Mouse (Mus musculus): ENCODE measurements around the gene Ccnjl. TPM values are rescaled to one million over a fixed set of nuclear protein-coding genes. Genes with fewer than 3 reads are reported as not detected.
A peak's percentile ranks its signal among the peaks of the same experiment; 100 is the strongest.

The Ccnjl gene
- polyA plus RNA-seq, 1 experiment from 2014 or later, result 34.8 TPM

- H3K27me3 ChIP-seq (ENCODE audit: poor library complexity, severe bottlenecking), result no peaks in the 10 kb centered on the region
Observed at GRCm38 (mm10) chr11:43501256-43501655, 27.3 kb upstream of the Ccnjl start.

GRCm38 (mm10) chr11:43505188-43505587 lies 23.4 kb upstream of the Ccnjl start:
- H3K27me3 ChIP-seq (ENCODE audit: poor library complexity, severe bottlenecking), result no peaks in the 10 kb centered on the region

More at GRCm38 (mm10) chr11:43501256-43501655, 27.3 kb upstream of the Ccnjl start:
- Histone ChIP-seq H3K9me3 (peaks cover 6% of the 10 kb centered on the region; the same call in 1 of the 2 replicates), H3K4me3 (no peak overlapping the region), H3K36me3 (replicated peaks) (no peaks in the 10 kb centered on the region), H3K4me1 (no peaks in the 10 kb centered on the region), H3K27ac (no peak overlapping the region)
- DNase-seq (ENCODE audit: extremely low spot score, low spot score), result no peak
- 91% methylated on average over 6 of the region's 6 CpGs for WGBS

GRCm38 (mm10) chr11:43507976-43508375 lies 20.6 kb upstream of the Ccnjl start:
- no peak overlapping the region for H3K4me3 ChIP-seq
- no peaks in the 10 kb centered on the region for H3K36me3 ChIP-seq (replicated peaks)
- no peak overlapping the region for H3K27ac ChIP-seq
- no peak for DNase-seq (ENCODE audit: extremely low spot score, low spot score)
- 86% methylated on average over 6 of the region's 6 CpGs for WGBS
- H3K4me1 ChIP-seq, result no peaks in the 10 kb centered on the region
- H3K9me3 ChIP-seq, result no peaks in the 10 kb centered on the region
- no peaks in the 10 kb centered on the region for H3K27me3 ChIP-seq (ENCODE audit: poor library complexity, severe bottlenecking)

More at GRCm38 (mm10) chr11:43505188-43505587, 23.4 kb upstream of the Ccnjl start:
- H3K4me3 ChIP-seq, result no peak overlapping the region
- no peak for DNase-seq (ENCODE audit: extremely low spot score, low spot score)
- no peak overlapping the region for H3K27ac ChIP-seq
- WGBS, result 89% methylated on average over 7 of the region's 7 CpGs
- no peaks in the 10 kb centered on the region for H3K4me1 ChIP-seq
- H3K36me3 ChIP-seq (replicated peaks), result no peaks in the 10 kb centered on the region
- H3K9me3 ChIP-seq, result no peaks in the 10 kb centered on the region

GRCm38 (mm10) chr11:43509878-43510277 lies 18.7 kb upstream of the Ccnjl start:
- Histone ChIP-seq H3K27me3 (ENCODE audit: poor library complexity, severe bottlenecking) (no peaks in the 10 kb centered on the region), H3K9me3 (no peaks in the 10 kb centered on the region), H3K27ac (no peak overlapping the region), H3K4me3 (no peak overlapping the region), H3K36me3 (replicated peaks) (no peaks in the 10 kb centered on the region), H3K4me1 (no peaks in the 10 kb centered on the region)
- WGBS, result 92% methylated on average over 5 of the region's 5 CpGs
- DNase-seq (ENCODE audit: extremely low spot score, low spot score), result no peak

- Histone ChIP-seq H3K4me3 (no peak overlapping the region), H3K27ac (no peak overlapping the region), H3K9me3 (no peaks in the 10 kb centered on the region), H3K27me3 (ENCODE audit: poor library complexity, severe bottlenecking) (no peaks in the 10 kb centered on the region), H3K36me3 (replicated peaks) (no peaks in the 10 kb centered on the region), H3K4me1 (peaks cover 8% of the 10 kb centered on the region; the same call in 1 of the 2 replicates)
- WGBS, result 73% methylated on average over 2 of the region's 2 CpGs
- DNase-seq (ENCODE audit: extremely low spot score, low spot score), result no peak
Observed at GRCm38 (mm10) chr11:43512661-43513190, 15.9 kb upstream of the Ccnjl start.

GRCm38 (mm10) chr11:43516344-43517021 lies 12.1 kb upstream of the Ccnjl start:
- 39% methylated on average over 8 of the region's 8 CpGs for WGBS
- Histone ChIP-seq H3K36me3 (replicated peaks) (no peaks in the 10 kb centered on the region), H3K9me3 (no peaks in the 10 kb centered on the region), H3K4me3 (no peak overlapping the region), H3K27me3 (ENCODE audit: poor library complexity, severe bottlenecking) (no peaks in the 10 kb centered on the region), H3K4me1 (peaks cover 16% of the 10 kb centered on the region), H3K27ac (peak overlapping the region; percentile 58; the same call in 1 of the 2 replicates)
- DNase-seq (ENCODE audit: extremely low spot score, low spot score), result peak; percentile 49

- H3K27me3 ChIP-seq (ENCODE audit: poor library complexity, severe bottlenecking), result no peaks in the 10 kb centered on the region
- H3K4me3 ChIP-seq, result no peak overlapping the region
- DNase-seq (ENCODE audit: extremely low spot score, low spot score), result no peak
- H3K4me1 ChIP-seq, result peaks cover 16% of the 10 kb centered on the region
- 87% methylated on average over 11 of the region's 11 CpGs for WGBS
- no peaks in the 10 kb centered on the region for H3K9me3 ChIP-seq
- H3K36me3 ChIP-seq (replicated peaks), result no peaks in the 10 kb centered on the region
- H3K27ac ChIP-seq, result no peak overlapping the region
Observed at GRCm38 (mm10) chr11:43517641-43518040, 10.9 kb upstream of the Ccnjl start.

- Histone ChIP-seq H3K4me1 (peaks cover 16% of the 10 kb centered on the region), H3K9me3 (no peaks in the 10 kb centered on the region), H3K4me3 (no peak overlapping the region), H3K27me3 (ENCODE audit: poor library complexity, severe bottlenecking) (no peaks in the 10 kb centered on the region), H3K27ac (no peak overlapping the region), H3K36me3 (replicated peaks) (no peaks in the 10 kb centered on the region)
- no peak for DNase-seq (ENCODE audit: extremely low spot score, low spot score)
Observed at GRCm38 (mm10) chr11:43518086-43518485, 10.5 kb upstream of the Ccnjl start.

GRCm38 (mm10) chr11:43518821-43519220 lies 9.8 kb upstream of the Ccnjl start:
- Histone ChIP-seq H3K36me3 (replicated peaks) (no peaks in the 10 kb centered on the region), H3K9me3 (no peaks in the 10 kb centered on the region), H3K4me1 (peaks cover 16% of the 10 kb centered on the region), H3K27ac (no peak overlapping the region), H3K27me3 (ENCODE audit: poor library complexity, severe bottlenecking) (no peaks in the 10 kb centered on the region), H3K4me3 (no peak overlapping the region)
- DNase-seq (ENCODE audit: extremely low spot score, low spot score), result no peak

- H3K4me1 ChIP-seq, result peaks cover 16% of the 10 kb centered on the region
- peaks cover under 1% of the 10 kb centered on the region; the same call in 1 of the 2 replicates for H3K27me3 ChIP-seq (ENCODE audit: poor library complexity, severe bottlenecking)
- no peak for DNase-seq (ENCODE audit: extremely low spot score, low spot score)
- 76% methylated on average over 3 of the region's 3 CpGs for WGBS
- no peaks in the 10 kb centered on the region for H3K36me3 ChIP-seq (replicated peaks)
- H3K9me3 ChIP-seq, result no peaks in the 10 kb centered on the region
- no peak overlapping the region for H3K27ac ChIP-seq
- H3K4me3 ChIP-seq, result no peak overlapping the region
Observed at GRCm38 (mm10) chr11:43520521-43520920, 8.1 kb upstream of the Ccnjl start.

GRCm38 (mm10) chr11:43528078-43528682 lies 404 bp upstream of the Ccnjl start:
- Histone ChIP-seq H3K27me3 (ENCODE audit: poor library complexity, severe bottlenecking) (peaks cover 3% of the 10 kb centered on the region), H3K27ac (peak overlapping the region; percentile 99), H3K9me3 (no peaks in the 10 kb centered on the region), H3K4me1 (peaks cover 43% of the 10 kb centered on the region), H3K4me3 (peak overlapping the region; percentile 67), H3K36me3 (replicated peaks) (peaks cover 31% of the 10 kb centered on the region)
- no peak for DNase-seq (ENCODE audit: extremely low spot score, low spot score)
- WGBS, result under 1% methylated on average over 25 of the region's 25 CpGs

- no peak for DNase-seq (ENCODE audit: extremely low spot score, low spot score)
- Histone ChIP-seq H3K9me3 (no peaks in the 10 kb centered on the region), H3K4me1 (peaks cover 43% of the 10 kb centered on the region), H3K27ac (peak overlapping the region; percentile 99), H3K36me3 (replicated peaks) (peaks cover 50% of the 10 kb centered on the region), H3K4me3 (peak overlapping the region; percentile 67), H3K27me3 (ENCODE audit: poor library complexity, severe bottlenecking) (peaks cover 3% of the 10 kb centered on the region)
- 10% methylated on average over 3 of the region's 3 CpGs for WGBS
Observed at GRCm38 (mm10) chr11:43530043-43530442, 1.5 kb downstream of the Ccnjl start.

GRCm38 (mm10) chr11:43531619-43532018 lies 3.0 kb downstream of the Ccnjl start:
- Histone ChIP-seq H3K4me1 (peaks cover 48% of the 10 kb centered on the region), H3K9me3 (no peaks in the 10 kb centered on the region), H3K27me3 (ENCODE audit: poor library complexity, severe bottlenecking) (no peaks in the 10 kb centered on the region; the same call in 1 of the 2 replicates), H3K36me3 (replicated peaks) (peaks cover 66% of the 10 kb centered on the region), H3K27ac (0 out of 2 replicates have a peak overlapping the region, but pooled peaks have one; percentile 15), H3K4me3 (no peak overlapping the region; the same call in 1 of the 2 replicates)
- DNase-seq (ENCODE audit: extremely low spot score, low spot score), result no peak
- 68% methylated on average over 5 of the region's 5 CpGs for WGBS
